Mouse (Mus musculus): ENCODE measurements at regions not wholly inside any gene's neighbourhood (a gene's known extent, or its start where the extent isn't known, plus 50 kb on each side); places are given as distances from the start of the nearest gene placed in this dataset.

DNA sequence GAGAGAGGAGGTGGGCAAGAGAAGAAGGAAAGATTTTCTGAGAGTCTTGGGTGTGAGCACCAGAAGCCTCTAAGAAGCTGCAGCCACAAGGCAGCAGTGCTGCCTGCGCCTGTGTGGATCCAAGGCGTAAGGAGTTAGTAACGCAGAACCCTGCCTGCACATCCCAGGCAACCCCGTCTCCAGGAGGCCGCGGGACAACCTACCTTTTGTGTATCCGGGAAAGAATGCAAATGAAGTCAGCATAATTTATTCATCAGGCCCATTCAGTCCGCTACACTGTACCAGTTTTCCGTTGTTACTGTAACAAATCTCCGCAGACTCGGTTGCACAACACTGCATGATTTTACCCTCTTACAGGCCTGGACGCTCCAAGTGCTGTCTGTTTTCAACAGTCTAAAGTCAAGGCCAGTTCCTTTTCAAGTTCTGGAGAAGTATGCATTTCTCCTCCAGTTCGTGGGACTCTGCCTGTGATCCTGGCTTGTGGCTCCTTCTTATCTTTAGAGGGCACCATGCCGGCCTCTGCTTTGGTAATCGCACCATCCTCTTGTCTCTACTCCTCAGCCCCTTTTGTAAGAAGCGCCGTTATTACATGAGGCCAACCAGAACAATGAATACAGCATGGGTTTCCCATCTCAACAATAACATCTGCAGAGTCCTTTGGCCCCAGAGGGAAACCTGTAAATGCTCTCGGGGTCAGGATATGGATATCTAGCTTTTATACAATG is 133.8 kb downstream of the Nufip1 start:
- TF ChIP-seq CTCF (IDR thresholded peaks at IDR 0.05; ENCODE audit: extremely low read depth, insufficient read depth, insufficient read length, insufficient replicate concordance) (no peak), POLR2A (IDR thresholded peaks at IDR 0.05; ENCODE audit: low read depth, low read length) (no peak)
